Mouse (Mus musculus) heart, embryonic 15.5 days (tissue): ENCODE data around the gene Clec12b. TPM values are rescaled to one million over a fixed set of nuclear protein-coding genes. Genes with fewer than 3 reads are reported as not detected.
A peak's percentile ranks its signal among the peaks of the same experiment; 100 is the strongest.

Source experiments
- ATAC-seq: fragments of 200-750 bp; cut with Nextera tagmentation; replicated peaks from 2 replicates; pipeline ENCODE4 v1.8.0; 2017; ENCODE audit warnings: low read depth, moderate TSS enrichment; ENCODE audit not compliant: insufficient number of reproducible peaks, insufficient read depth, low FRiP score
- H3K27ac ChIP-seq: fragments of 300-500 bp; sonication (generic); 2 replicates; pipeline ENCODE4 v1.5.1; 2015; ENCODE audit warnings: mild to moderate bottlenecking, inconsistent platforms
- H3K27me3 ChIP-seq: fragments of 300-500 bp; sonication (generic); 2 replicates; pipeline ENCODE4 v1.6.1; 2015; ENCODE audit warnings: inconsistent platforms
- H3K36me3 ChIP-seq: fragments of 300-500 bp; sonication (generic); 2 replicates; pipeline ENCODE4 v1.6.1; 2015; ENCODE audit warnings: mild to moderate bottlenecking, inconsistent platforms
- H3K4me1 ChIP-seq: fragments of 300-500 bp; sonication (generic); replicated peaks from 2 replicates; pipeline ENCODE4 v1.6.1; 2015; ENCODE audit warnings: inconsistent platforms
- H3K4me2 ChIP-seq: fragments of 300-500 bp; sonication (generic); 2 replicates; pipeline ENCODE4 v1.6.1; 2015; ENCODE audit warnings: inconsistent platforms, mild to moderate bottlenecking, moderate library complexity
- H3K4me3 ChIP-seq: fragments of 300-500 bp; sonication (generic); 2 replicates; pipeline ENCODE4 v1.5.1; 2015; ENCODE audit warnings: mild to moderate bottlenecking, inconsistent platforms
- H3K9ac ChIP-seq: fragments of 300-500 bp; sonication (generic); 2 replicates; pipeline ENCODE4 v1.6.1; 2015; ENCODE audit warnings: mild to moderate bottlenecking, inconsistent platforms
- H3K9me3 ChIP-seq: fragments of 300-500 bp; sonication (generic); replicated peaks from 2 replicates; pipeline ENCODE4 v1.6.1; 2016; ENCODE audit warnings: inconsistent platforms
- WGBS: fragments of 180-500 bp; shearing (Covaris S2); methylation state at CpG from one replicate; pipeline ENCODE4 v1.1.7; 2015; ENCODE audit warnings: mixed read lengths; 5-methylcytosine and 5-hydroxymethylcytosine counted together
- polyA plus RNA-seq: library from polyadenylated mRNA; unstranded; fragments of >200 nt; fragmentation: Nextera tagmentation; extraction: Ambion mirVana; gene quantifications from 2 replicates; pipeline ENCODE4 v1.2.1, GENCODE M21; 2015

Gene Clec12b
- polyA plus RNA-seq: 0.09 TPM in 1 of 2 replicates, not detected in the other

GRCm38 (mm10) chr6:129385774-129386173, at the start of gene Clec12b:
Clec12b (minus strand) TSS chr6:129385874.
- no peak within 1 kb of the TSS for H3K27ac ChIP-seq

DNA sequence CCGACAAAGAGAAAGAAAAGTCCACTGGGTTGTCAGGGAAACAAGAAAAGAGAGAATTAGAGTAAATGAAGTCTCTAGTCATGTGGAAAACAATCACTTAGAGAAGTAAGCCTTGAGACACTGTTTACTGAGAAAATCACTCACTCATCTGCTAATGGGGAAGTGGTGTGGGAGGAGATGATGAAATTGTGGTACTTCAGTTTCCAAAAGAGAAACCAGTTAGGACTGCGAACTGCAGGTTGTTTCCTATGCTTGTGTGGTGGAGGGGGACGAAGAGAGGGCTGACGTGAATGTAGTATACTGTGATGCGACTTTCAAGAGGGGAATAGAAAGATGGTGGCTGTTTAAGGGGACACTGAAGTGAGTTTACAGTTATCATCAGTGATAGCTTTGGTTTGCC, 48.6 kb upstream of the Clec12b start:
- Histone ChIP-seq H3K27me3 (no peaks in the 10 kb centered on the region), H3K9me3 (no peaks in the 10 kb centered on the region), H3K27ac (no peak overlapping the region), H3K4me2 (no peak overlapping the region), H3K36me3 (no peaks in the 10 kb centered on the region), H3K4me1 (no peaks in the 10 kb centered on the region), H3K4me3 (no peak overlapping the region), H3K9ac (no peak overlapping the region)
- 68% methylated on average over 5 of the region's 5 CpGs for WGBS
- ATAC-seq: no peak

More at GRCm38 (mm10) chr6:129385774-129386173, at the start of gene Clec12b:
- 66% methylated on average over 2 of the region's 2 CpGs for WGBS
- Histone ChIP-seq H3K36me3 (no peaks in the 10 kb centered on the region), H3K4me2 (no peak within 1 kb of the TSS), H3K4me3 (no peak within 1 kb of the TSS), H3K9ac (no peak within 1 kb of the TSS), H3K27me3 (no peaks in the 10 kb centered on the region), H3K4me1 (peaks cover 2% of the 10 kb centered on the region; the same call in 1 of the 2 replicates), H3K9me3 (no peaks in the 10 kb centered on the region)
- ATAC-seq: no peak

- Histone ChIP-seq H3K36me3 (no peaks in the 10 kb centered on the region), H3K4me2 (no peak overlapping the region), H3K9ac (no peak overlapping the region), H3K4me1 (peaks cover 14% of the 10 kb centered on the region), H3K4me3 (no peak overlapping the region), H3K27me3 (no peaks in the 10 kb centered on the region), H3K27ac (no peak overlapping the region), H3K9me3 (no peaks in the 10 kb centered on the region)
- WGBS: 71% methylated on average over 4 of the region's 4 CpGs
- ATAC-seq: no peak
Observed at GRCm38 (mm10) chr6:129427281-129427680, 41.6 kb upstream of the Clec12b start.

- WGBS: 32% methylated on average over 5 of the region's 5 CpGs
- H3K9me3 ChIP-seq: no peaks in the 10 kb centered on the region
- no peaks in the 10 kb centered on the region for H3K27me3 ChIP-seq
- peak overlapping the region; percentile 65; the same call in 1 of the 2 replicates for H3K27ac ChIP-seq
- H3K4me2 ChIP-seq: no peak overlapping the region
- H3K36me3 ChIP-seq: no peaks in the 10 kb centered on the region
- peaks cover 14% of the 10 kb centered on the region for H3K4me1 ChIP-seq
- peak; percentile 83 for ATAC-seq
- H3K9ac ChIP-seq: no peak overlapping the region
- H3K4me3 ChIP-seq: no peak overlapping the region
Observed at GRCm38 (mm10) chr6:129425812-129426211, 40.1 kb upstream of the Clec12b start.

GRCm38 (mm10) chr6:129425217-129425616, 39.5 kb upstream of the Clec12b start:
- Histone ChIP-seq H3K4me2 (no peak overlapping the region), H3K27ac (peak overlapping the region; percentile 72), H3K9me3 (no peaks in the 10 kb centered on the region), H3K27me3 (no peaks in the 10 kb centered on the region), H3K4me3 (no peak overlapping the region), H3K4me1 (peaks cover 14% of the 10 kb centered on the region), H3K36me3 (no peaks in the 10 kb centered on the region), H3K9ac (no peak overlapping the region)
- no peak for ATAC-seq
- 53% methylated on average over 5 of the region's 5 CpGs for WGBS

DNA sequence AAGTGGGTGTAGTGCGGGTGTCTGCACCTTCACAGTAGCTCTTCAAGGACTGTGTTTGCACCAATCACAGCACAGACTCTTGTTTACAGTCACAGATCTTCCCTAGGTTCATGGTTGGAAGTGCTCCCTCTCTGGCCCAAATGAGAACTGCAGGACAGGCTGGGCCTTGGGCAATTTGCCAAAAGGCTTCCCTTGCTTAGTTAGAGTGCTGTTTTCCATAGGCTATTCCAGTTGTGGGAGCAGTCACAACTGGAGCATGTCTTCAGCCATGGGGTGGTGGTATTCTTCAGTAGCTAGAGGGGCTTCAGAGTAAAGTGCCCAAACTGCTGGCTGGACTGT, 38.0 kb upstream of the Clec12b start:
- Histone ChIP-seq H3K36me3 (no peaks in the 10 kb centered on the region), H3K4me3 (no peak overlapping the region), H3K27me3 (no peaks in the 10 kb centered on the region), H3K4me1 (peaks cover 14% of the 10 kb centered on the region), H3K9me3 (no peaks in the 10 kb centered on the region), H3K4me2 (peak overlapping the region; percentile 30), H3K27ac (peak overlapping the region; percentile 37; the same call in 1 of the 2 replicates), H3K9ac (no peak overlapping the region)
- WGBS: 11% methylated on average over 1 of the region's 1 CpGs
- ATAC-seq: peak; percentile 69

DNA sequence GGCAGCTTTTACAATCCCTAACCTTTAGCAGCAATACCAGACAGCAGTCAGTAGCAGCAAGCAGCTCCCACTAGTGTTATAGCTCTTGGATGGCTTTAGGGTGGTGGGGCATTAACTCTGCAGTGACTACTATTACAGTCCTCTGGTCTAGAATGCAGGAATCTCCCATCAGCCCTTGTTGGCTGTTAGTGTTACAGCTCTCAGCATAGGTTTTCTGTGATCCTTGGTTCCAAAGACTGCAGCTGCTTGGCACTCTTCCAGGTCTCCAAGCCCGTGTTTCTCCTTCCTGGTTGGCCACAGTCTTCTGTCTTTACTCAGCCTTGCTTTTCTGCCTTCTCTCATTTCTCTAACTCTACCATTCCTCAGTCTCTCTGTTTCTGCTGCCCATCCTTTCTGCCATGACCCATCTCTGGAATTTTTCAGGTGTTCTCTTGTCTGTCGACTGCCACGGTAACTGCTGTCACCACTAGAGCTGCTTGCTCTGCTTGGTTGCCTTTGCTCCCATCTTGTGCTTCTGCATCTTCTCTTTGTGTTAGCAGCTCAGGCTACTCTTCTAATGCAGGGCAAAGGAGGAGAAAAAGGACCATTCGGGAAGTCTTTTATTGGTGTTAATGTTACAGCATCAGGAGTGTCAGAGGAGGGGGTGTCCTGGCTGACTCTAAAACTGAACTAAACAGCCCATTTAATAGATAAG, 37.5 kb upstream of the Clec12b start:
- 46% methylated on average over 4 of the region's 4 CpGs for WGBS
- peak overlapping the region; percentile 30 for H3K4me2 ChIP-seq

DNA sequence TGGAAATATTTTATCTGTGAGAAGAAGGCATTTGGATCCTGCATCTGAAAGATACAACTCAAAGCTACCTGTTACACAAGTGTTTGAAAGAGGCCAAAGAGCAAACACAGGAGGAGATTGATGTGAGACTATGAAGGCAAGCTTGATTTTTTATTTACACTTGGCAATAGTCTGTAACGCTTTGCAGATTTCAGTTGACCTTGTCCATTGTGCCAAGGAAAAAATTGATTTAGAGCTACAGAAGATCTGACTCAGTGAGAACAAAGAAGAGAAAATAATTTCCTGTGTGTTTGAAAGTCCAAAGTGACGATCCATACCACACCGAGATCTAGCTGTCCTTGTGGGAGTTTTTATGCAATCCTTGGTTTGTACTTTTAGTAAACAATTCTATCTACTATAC, 36.6 kb upstream of the Clec12b start:
- Histone ChIP-seq H3K4me1 (peaks cover 14% of the 10 kb centered on the region), H3K4me3 (no peak overlapping the region), H3K9ac (no peak overlapping the region), H3K27ac (no peak overlapping the region), H3K27me3 (no peaks in the 10 kb centered on the region), H3K36me3 (no peaks in the 10 kb centered on the region), H3K4me2 (no peak overlapping the region), H3K9me3 (no peaks in the 10 kb centered on the region)
- no peak for ATAC-seq
- WGBS: 71% methylated on average over 3 of the region's 3 CpGs

More for the DNA sequence above, 37.5 kb upstream of the Clec12b start:
- no peaks in the 10 kb centered on the region for H3K36me3 ChIP-seq
- no peaks in the 10 kb centered on the region for H3K9me3 ChIP-seq
- ATAC-seq: peak; percentile 37; the same call in 1 of the 2 replicates
- H3K27ac ChIP-seq: peak overlapping the region; percentile 27
- no peaks in the 10 kb centered on the region for H3K27me3 ChIP-seq
- H3K4me3 ChIP-seq: no peak overlapping the region
- H3K9ac ChIP-seq: no peak overlapping the region
- H3K4me1 ChIP-seq: peaks cover 14% of the 10 kb centered on the region

GRCm38 (mm10) chr6:129414177-129414576, 28.5 kb upstream of the Clec12b start:
- no peak for ATAC-seq
- WGBS: 84% methylated on average over 1 of the region's 1 CpGs

DNA sequence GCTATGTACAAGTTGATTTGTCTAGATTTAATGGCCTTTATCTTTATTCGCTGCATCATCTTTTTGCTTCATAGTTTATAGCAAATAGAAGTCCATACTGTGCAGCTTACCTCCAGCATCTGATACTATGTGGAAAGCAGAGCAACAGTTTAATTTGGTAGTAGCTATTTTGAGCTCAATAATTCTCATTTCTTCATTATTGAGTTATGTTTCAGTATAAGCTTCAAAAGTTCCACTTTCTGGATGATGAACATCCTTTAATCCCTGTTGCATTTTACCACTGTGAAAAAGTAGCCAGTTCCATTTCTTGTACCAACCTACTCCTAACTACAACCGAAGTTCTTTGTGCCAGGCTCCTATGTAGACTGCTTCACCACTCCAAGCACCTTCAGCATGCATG, 22.9 kb upstream of the Clec12b start, which contains the start of gene Clec9a:
Clec9a (plus strand) TSS at position 301 of the 400 bp plus-strand sequence.
- Histone ChIP-seq H3K9ac (no peak within 1 kb of the TSS), H3K4me2 (no peak within 1 kb of the TSS), H3K4me3 (no peak within 1 kb of the TSS), H3K9me3 (no peaks in the 10 kb centered on the region), H3K27ac (no peak within 1 kb of the TSS), H3K36me3 (no peaks in the 10 kb centered on the region), H3K27me3 (no peaks in the 10 kb centered on the region), H3K4me1 (no peaks in the 10 kb centered on the region)
- no peak for ATAC-seq
- 77% methylated on average over 2 of the region's 2 CpGs for WGBS

More at GRCm38 (mm10) chr6:129414177-129414576, 28.5 kb upstream of the Clec12b start:
- no peak overlapping the region for H3K4me3 ChIP-seq
- no peaks in the 10 kb centered on the region for H3K4me1 ChIP-seq
- no peaks in the 10 kb centered on the region for H3K9me3 ChIP-seq
- no peaks in the 10 kb centered on the region for H3K36me3 ChIP-seq
- no peak overlapping the region for H3K4me2 ChIP-seq
- no peak overlapping the region for H3K27ac ChIP-seq
- no peaks in the 10 kb centered on the region for H3K27me3 ChIP-seq
- no peak overlapping the region for H3K9ac ChIP-seq

DNA sequence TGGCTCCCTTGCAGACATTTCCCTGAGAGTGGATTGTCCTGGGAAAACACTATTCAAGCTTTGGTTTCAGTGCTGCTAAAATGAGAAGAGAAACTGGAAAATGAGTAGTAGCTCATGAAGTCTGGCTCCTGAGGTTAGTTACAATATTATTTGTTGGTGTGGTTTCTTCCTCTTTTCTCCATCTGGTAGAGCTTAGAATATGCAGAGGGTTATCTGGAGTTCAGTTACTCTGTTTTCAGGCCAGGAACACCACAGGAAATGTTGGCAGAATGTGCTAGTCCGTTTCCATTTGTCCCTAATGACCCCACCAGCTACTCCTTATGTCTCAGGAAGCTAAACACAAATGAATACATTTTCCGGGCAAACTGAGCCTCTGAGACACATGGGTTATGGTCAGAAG, 21.6 kb upstream of the Clec12b start:
- ATAC-seq: no peak; the same call in 1 of the 2 replicates
- Histone ChIP-seq H3K4me2 (no peak overlapping the region), H3K4me3 (no peak overlapping the region), H3K27ac (peak overlapping the region; percentile 37), H3K4me1 (no peaks in the 10 kb centered on the region), H3K9ac (no peak overlapping the region), H3K27me3 (no peaks in the 10 kb centered on the region), H3K36me3 (no peaks in the 10 kb centered on the region), H3K9me3 (no peaks in the 10 kb centered on the region)
- WGBS: 36% methylated on average over 2 of the region's 2 CpGs

DNA sequence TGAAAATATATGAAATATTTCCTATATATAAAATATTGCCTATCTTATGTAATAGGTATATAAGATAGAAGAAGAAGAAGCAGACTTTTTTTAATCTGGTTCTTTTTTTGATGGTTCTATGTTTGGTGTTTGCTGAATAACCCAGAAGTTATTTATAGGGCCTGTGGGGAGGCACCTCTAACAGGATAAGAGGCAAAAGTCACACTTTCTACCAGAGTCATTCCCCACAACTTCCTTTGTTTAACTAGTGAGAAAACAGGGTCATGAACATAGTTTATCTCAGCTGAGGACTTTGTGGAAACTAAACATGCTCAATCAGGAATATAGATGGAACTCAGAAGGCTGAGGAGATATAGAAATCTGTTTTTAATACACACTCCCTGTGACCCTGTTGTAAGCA, 20.3 kb upstream of the Clec12b start:
- peak overlapping the region; percentile 37; the same call in 1 of the 2 replicates for H3K27ac ChIP-seq
- H3K4me2 ChIP-seq: no peak overlapping the region
- no peak overlapping the region for H3K9ac ChIP-seq
- H3K4me1 ChIP-seq: no peaks in the 10 kb centered on the region
- no peaks in the 10 kb centered on the region for H3K9me3 ChIP-seq
- H3K4me3 ChIP-seq: no peak overlapping the region
- no peak for ATAC-seq
- no peaks in the 10 kb centered on the region for H3K27me3 ChIP-seq
- no peaks in the 10 kb centered on the region for H3K36me3 ChIP-seq
